Mouse (Mus musculus): Measurements from ENCODE around the gene Clec10a.
A peak's percentile ranks its signal among the peaks of the same experiment; 100 is the strongest.
"Not testable (repeated sequence)": the region's sequence is repeated elsewhere in the genome, so short reads cannot be mapped to it uniquely, and the experiment has no call there.

Gene Clec10a

DNA sequence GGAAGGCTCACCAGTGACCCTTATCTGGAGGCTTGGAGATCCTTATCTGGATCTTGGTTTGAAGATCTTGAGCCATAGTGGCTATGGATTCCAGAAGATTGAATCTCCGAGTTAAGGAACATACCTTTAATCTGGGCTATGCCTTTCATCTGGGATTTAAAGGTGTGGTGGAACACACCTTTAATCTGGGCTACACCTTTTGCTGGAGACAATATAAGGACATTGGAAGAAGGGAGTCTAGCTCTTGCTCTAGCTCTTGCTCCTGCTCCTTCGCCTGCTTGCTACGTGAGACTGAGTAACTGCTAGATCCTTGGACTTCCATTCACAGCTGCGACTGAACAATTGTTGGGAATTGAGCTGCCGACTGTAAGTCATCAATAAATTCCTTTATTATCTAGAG lies at the start of gene Clec10a:
Clec10a (plus strand) TSS at position 301 of the 400 bp plus-strand sequence.
- DNase-seq (ENCODE audit: low spot score in 2 of 2) = not testable (repeated sequence)

DNA sequence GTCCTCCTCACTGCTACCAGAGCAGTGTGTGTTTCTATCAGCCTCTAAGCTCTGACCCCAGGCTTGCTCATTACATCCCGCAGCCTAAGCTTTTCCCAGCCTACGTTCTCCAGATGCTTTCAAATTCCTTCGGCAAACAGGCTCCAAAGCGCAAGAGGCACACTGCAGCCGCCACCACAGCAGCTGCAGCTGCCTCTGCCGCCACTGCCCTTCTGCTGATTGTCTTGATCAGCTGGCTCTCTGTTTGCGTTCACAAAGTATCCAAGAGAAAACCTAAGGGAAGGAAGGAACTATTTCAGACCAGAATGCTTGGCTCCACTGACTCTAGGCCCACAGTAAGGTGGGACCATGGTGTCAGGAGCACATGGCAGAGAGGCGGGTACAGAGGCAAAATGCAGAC lies 48.9 kb upstream of the Clec10a start:
- DNase-seq (ENCODE audit: low spot score in 2 of 2) = no peak

DNA sequence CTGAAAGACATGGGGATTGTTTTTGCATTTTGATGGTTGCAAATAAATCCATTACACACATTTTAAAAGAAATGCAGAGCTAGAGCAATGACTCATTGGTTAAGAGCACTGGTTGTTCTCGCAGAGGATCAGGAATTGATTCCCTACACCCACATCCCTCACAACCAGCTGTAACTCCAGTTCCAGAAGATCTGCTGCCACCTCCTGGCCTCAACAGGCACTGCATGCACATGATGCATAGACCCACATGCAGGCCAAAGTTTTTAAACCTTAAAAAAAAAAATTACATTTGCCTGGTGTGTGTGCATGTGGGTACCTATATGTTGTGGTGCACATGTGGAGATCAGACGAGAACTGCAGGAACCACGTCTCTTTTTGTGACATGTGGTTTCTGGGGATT lies 45.9 kb upstream of the Clec10a start:
- DNase-seq (ENCODE audit: low spot score in 2 of 2) = no peak

DNA sequence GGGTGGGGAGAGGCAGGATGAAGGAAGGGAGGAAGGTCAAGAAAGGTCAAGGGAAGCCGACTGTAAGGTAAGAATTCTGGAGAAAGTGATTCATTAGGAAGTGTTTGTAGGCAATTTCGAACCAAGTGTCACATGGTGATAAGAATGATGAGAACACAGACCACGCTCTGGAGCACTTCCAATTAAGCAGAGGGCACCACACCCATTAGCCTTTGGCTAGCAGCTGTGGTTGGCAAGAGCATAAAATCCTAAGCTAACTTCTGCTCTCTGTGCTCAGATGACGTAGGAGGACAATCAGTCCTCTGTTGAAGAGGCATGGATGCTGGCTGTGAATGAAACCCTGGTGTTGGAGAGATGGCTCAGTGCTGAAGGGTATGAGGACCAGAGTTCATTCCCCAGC lies 41.4 kb upstream of the Clec10a start:
- DNase-seq (ENCODE audit: low spot score in 2 of 2) = peak in 1 of 2 experiments; percentile 16

DNA sequence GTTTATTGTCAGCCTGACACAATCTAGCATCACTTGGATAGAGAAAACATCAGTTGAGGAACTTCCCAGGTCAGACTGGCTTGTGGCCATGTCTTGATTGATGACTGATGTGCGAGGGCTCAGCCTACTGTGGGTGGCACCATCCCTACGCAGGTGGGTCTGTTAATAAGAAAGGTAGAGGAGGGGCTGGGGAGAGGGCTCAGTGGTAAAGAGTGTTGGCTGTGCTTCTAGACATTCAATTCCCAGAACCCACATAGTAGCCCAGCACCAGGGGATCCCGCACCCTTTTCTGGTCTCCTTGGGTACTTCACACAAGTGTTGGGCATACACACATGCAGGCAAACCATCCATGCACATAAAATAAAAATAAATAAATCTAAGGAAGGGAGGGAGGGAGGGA lies 40.1 kb upstream of the Clec10a start:
- no peak for DNase-seq (ENCODE audit: low spot score in 2 of 2)

DNA sequence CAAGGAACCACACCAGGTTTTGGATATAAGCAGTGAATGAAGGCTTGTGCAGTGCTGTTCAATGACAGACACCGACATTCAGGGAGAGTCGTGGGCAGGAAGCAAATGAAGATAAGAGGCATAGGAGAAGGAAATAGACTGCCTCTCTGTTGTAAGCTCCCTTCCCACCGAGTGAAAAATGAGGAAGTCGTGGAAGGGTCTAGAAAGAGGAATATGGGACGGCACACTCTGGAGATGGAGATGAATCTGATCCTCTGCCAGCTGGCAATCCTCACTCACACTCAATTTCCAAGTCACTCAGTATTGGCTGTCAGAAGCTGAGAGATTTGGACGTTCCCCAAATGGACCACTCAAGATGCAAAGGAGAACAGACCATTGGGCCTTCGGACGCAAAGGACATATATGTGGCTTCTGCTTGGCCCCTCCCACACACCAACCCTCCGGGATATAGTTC lies 26.0 kb upstream of the Clec10a start, which contains the start of gene Mgl2:
Mgl2 (plus strand) TSS at position 404 of the 454 bp plus-strand sequence.
- no peak for DNase-seq (ENCODE audit: low spot score in 2 of 2)

DNA sequence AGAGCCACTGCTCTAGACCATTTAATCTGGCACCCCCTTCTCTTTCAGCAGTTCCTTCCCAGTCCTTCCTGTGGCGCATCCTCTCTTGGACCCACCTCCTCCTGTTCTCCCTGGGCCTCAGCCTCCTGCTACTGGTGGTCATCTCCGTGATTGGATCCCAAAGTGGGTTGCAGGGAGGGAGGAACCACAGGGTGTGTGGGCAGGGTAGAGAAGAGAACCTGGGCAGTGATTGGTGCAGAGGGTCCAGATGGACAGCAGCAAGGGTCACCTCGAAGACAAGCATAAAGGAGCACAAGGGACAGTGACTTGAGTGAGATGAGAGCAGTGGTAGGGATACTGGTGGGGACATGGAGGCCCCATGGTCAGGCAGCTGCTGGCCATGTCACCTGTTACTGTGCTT lies 21.0 kb upstream of the Clec10a start:
- not testable (repeated sequence) for DNase-seq (ENCODE audit: low spot score in 2 of 2)

DNA sequence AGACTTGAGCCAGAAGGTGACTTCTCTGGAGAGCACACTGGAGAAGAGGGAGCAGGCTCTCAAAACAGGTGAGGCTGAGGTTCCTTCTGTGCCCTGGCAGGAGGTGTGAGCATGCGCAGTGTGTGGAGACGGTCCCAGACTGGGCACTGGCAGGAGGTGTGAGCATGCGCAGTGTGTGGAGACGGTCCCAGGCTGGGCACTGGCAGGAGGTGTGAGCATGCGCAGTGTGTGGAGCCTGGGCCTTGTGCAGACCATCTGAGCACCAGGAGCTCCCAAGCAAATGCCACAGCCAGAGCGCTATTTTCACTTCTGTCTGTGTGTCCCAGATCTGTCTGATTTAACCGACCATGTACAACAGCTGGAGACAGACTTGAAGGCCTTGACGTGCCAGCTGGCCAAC lies 20.1 kb upstream of the Clec10a start:
- not testable (repeated sequence) for DNase-seq (ENCODE audit: low spot score in 2 of 2)

DNA sequence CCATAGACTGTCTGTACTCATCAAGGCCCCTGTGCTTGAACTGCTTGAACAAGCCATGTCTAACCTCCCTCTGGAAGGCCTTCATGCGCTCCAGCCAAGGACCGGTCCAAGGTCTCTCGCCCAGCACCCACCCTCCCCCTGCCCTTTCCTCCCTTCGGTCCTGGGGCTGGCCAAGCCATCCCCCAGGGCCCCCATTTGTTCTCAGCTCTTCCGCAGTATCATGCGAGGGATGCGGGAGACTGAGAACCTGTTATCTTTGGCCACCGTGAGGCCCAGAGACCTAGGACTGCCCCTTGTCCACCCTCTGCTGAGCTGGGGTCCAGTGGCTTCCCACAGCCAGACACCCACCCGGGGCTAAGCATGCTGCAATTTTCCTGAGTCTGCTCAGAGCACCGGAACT lies 16.8 kb upstream of the Clec10a start:
- no peak for DNase-seq (ENCODE audit: low spot score in 2 of 2)

DNA sequence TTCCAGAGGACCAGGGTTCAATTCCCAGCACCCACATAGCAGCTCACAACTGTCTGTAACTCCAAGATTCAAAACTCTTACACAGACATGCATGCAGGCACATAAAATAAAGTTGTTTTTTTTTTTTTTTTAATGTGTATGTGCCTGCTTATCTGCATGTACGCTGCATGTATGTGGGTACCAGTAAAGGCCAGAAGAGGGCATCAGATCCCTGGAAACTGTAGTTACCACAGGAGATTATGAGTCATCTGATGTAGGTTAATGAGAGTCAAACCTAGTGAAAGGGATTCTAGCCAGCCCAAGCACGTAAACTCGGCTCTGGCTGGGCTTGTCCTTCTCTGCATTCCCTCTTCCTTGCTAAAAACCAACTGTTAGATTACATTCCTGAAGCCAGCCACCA lies 4.9 kb upstream of the Clec10a start:
- DNase-seq (ENCODE audit: low spot score in 2 of 2) = peak in 1 of 2 experiments; percentile 9

DNA sequence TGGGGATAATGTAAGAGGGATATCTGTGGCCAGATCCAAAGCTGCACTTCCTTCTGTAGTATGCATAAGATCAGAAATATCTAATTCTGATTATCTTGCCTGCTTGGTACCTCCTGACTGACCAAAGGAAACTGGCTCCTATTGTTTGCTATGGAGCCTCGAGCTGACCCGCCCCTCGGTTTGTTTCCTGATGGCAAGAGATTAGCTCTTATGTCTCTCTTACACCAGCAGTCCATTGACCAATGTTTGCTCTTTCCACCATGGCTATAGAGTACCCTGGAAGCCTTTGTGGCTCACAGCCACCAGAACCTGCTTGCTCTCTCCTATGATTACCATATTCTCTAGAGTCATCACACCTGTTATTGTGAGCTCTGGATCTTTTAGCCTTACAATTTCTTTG lies 6.3 kb downstream of the Clec10a start:
- no peak for DNase-seq (ENCODE audit: low spot score in 2 of 2)

DNA sequence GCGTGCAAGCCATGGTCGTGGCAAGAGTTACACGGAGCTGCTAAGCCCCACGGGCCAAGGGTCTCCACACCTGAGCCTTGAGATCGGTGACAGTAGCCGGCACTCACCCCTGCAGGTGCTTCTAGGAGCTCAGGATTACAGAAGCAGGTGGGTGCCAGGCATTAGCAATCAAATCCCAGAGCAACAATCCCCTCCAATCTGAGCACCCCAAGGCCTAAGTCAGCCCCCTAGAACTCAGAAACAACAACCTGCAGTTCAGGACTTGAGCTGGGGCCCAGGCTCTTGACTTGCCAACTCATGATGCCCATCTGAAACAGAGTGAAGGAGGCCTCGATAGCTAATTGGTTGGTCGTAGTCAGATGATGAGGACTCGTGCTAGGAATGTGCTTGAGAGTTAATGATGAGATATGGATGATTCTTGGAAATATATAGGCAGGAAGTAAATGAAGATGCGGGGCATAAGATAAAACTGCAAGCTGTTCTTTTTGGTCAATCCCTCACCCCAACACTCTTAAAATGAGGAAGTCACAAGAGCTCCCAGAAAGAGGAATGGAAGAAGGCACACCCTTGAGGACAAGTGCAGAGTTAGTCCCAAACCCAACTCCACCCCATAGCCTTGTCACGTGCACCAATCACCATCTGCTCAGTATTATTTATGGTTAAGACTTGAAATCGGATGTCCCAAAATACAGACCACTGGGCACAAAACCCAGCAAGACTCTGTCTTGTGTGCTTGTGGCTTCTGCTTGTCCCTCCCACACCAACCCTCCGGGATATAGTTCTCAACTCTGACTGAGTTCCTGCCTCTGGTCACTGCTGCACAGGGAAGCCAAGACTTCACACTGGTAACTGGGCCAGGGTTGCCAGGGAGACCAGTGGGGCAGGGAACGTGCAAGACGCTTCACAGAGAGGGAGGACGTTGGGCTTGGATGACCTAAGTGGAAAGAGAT lies 10.2 kb downstream of the Clec10a start:
- DNase-seq (ENCODE audit: low spot score in 2 of 2) = peak in 1 of 2 experiments; percentile 22

DNA sequence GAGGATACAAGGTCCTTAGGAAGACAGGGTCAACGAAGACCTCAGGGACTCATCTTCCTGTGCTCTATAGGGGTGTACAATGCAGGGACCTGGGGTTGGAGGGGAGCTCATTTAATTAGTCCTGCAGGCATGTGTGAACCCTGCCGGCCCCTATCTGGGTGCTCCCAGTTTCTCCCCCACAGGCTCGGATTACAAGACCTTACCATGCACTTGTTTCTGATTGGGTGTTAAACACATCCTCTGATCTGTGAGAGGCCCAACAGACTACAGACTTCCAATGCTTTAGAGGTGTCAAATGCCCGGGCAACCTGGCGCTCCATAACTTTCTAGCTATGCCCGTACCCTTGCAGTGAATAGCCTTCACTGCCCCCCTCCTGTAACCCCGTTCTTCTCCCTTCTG lies 12.1 kb downstream of the Clec10a start:
- DNase-seq (ENCODE audit: low spot score in 2 of 2) = no peak

DNA sequence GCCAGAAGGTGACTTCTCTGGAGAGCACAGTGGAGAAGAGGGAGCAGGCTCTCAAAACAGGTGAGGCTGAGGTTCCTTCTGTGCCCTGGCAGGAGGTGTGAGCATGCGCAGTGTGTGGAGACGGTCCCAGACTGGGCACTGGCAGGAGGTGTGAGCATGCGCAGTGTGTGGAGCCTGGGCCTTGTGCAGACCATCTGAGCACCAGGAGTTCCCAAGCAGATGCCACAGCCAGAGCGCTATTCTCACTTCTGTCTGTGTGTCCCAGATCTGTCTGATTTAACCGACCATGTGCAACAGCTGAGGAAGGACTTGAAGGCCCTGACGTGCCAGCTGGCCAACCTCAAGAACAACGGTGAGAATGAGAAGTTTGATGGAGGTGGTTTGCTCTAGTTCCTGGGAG lies 13.5 kb downstream of the Clec10a start:
- DNase-seq (ENCODE audit: low spot score in 2 of 2) = not testable (repeated sequence)

DNA sequence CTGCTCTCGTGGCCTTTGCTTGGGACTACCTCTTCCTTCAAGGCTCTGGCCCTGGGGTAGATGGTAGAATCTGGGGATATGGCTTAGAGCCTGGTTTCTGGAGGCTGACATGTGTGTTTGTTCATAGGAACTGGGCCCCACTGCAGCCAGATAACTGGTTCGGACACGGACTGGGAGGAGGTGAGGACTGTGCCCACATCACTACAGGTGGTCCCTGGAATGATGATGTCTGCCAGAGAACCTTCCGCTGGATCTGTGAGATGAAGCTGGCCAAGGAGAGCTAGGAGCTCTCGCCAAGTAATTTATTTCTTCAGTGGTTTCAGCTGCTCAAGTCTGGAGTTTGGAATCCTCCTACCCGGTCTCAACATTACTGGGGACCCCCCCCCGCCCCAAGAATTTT lies 14.3 kb downstream of the Clec10a start:
- DNase-seq (ENCODE audit: low spot score in 2 of 2) = no peak

DNA sequence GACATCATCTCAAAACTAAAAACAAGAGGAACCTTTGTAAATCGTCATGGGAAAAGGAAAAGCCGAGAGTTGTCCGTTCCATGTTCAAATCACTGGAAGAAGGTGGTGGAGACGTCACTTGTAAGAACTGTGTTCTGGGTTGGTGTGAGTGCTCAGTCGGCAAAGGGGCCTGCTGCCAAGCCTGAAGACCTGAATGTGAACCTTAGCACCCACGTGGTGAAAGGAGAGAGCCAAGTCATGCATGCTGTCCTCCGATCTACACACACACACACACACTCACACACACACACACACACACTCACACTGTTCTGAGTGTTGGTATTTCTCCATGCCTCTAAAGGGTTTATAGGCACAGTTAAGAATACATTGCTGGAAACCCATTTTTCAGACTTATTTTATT lies 15.2 kb downstream of the Clec10a start:
- no peak for DNase-seq (ENCODE audit: low spot score in 2 of 2)

DNA sequence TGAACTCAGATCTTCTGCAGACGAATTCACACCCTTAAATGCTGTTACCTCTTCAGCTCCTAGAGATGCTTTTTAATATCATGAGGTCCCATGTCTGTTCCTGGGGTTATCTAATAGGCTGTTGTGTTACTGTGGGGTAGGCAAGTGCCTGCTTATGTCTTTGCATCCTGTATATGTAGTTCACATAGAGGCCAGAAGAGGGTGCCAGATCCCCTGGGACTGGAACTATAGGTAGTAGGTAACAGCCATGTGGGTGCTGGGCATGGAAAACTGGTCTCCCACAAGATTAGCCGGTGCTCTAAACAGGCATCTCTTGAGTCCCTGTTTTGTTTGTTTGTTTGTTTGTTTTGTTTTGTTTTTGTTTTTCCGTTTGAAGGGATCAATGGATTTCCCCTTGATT lies 15.8 kb downstream of the Clec10a start:
- no peak for DNase-seq (ENCODE audit: low spot score in 2 of 2)

DNA sequence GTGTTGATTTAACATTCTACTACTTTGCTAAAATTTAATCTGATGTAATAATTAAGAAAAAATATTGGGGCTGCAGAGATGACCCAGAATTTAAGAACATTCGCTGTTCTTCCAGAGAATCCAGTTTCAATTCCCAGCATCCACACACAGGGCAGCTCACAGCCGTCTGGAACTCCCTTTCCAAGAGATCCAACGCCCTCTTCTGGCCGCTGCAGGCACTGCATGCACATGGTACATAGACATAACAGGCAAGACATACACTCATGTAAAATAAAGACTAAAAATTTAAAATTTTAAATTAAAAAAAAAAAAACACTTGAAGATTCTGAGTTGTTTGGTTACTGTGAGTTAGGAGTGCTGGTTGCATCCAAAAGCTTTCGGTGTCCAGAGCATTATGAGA lies 16.3 kb downstream of the Clec10a start:
- no peak for DNase-seq (ENCODE audit: low spot score in 2 of 2)

DNA sequence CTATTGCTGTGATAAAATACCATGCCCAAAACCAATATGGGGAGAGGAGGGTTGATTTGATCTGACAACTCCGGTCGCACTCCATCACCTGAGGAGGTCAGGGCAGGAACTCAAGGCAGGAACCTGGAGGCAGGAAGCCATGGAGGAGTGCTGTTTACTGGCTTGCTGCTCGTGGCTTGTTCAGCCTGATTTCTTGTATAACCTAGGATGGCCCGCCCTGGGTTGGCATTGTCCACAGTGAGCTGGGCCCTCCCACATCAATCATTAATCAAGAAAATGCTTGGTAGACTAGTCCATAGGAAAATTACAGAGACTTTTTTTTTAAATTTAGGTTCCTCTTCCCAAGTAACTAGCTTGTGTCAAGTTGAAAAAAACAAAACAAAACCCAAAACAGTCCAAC lies 18.5 kb downstream of the Clec10a start:
- no peak for DNase-seq (ENCODE audit: low spot score in 2 of 2)

DNA sequence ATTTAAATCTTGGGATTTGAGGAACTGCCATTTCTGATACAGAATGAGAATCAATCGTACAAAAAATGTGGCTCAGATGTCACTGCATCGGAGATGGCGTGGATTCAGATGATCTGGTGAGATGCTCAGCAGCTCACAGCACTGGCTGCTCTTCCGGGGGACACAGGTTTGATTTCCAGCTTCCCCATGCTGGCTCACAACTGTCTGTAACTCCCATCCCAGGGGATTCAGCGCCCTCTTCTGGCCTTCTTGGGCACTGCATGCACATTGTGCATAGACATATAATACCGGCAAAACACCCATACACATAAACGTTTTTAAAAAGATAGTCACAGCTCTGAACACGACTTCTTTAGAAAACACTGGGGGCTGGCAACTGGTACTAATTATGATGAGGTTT lies 21.6 kb downstream of the Clec10a start:
- DNase-seq (ENCODE audit: low spot score in 2 of 2) = no peak

DNA sequence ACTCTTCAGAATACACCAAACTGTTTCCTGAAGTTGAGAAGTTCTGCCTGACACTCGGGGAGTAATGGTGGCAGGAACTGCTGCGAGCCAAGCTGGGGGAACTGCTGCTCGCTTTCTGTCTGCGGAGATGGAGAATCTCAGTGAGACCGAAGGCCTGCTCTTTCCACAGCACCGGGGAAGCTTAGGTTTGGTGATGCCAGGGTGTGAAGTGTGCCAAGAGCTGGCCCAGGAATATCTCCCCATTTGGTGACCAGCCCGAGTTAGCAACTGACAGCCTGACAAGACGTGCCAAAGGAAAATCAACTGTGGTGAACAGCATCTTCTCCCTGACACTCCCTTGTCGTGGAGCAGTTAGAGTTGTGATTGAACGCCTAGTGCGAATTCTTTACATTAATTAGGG lies 22.3 kb downstream of the Clec10a start:
- DNase-seq (ENCODE audit: low spot score in 2 of 2) = no peak

DNA sequence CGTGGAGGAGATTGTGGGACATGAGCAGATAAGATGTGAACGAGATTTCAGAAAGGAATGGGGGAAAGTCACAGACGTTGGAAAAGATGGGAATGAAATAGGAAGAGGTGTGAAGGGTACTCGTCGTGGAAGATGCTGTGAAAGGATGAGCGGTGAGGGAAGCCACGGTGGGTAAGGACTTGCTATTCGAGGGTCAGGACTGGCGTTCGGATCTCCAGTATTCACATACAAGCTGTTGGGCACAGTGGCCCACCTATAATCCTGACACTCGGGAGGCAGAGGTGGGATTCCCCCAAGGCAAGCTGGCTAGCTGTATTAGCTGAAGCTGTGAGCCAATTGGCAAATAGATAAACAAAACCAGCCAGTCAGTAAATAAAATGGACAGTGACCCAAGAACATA lies 22.8 kb downstream of the Clec10a start:
- no peak for DNase-seq (ENCODE audit: low spot score in 2 of 2)

DNA sequence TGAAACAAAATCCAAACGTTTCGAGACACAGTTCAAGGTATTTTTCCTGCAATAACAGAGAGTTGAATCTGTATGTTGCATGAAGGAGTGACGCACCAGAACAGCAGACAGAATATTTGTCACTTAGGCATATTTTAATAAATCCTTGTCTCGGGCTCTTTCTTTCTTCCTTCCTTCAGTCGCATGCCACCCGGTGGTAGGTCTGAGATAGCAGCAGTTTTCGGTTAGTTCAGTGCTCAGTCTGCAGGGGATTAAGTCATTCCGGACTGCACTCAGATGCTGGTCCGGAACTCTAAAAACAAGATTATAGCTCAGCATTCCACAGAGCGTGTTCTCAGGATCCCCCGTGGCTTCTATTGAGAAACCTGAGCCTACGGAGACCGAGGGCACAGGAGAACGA lies 23.4 kb downstream of the Clec10a start:
- no peak for DNase-seq (ENCODE audit: low spot score in 2 of 2)
